Mouse (Mus musculus): ENCODE data around the gene Sstr1. TPM values are rescaled to one million over a fixed set of nuclear protein-coding genes. Genes with fewer than 3 reads are reported as not detected.

Gene Sstr1
- polyA plus RNA-seq, 1 experiment from 2014 or later: 0.06 TPM

DNA sequence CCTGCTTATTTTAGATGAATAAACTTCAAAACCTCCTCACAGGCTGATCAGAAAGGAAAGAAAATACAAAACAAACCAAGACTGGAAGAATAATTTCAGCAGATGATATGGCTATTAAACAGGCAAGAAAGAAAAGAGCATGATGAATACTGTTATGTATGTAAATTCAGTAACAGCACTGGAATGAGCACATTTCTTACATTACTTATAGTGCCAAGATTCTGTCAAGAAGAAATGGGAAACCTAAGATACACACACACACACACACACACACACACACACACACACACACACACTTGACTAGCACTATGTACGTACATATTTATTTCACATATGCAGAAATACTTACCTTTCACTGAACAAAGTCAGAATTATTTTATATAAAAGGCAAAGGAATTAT is 40.3 kb downstream of the Sstr1 start:
- Histone ChIP-seq H3K9me3 (no peaks in the 10 kb centered on the region), H3K4me1 (no peaks in the 10 kb centered on the region), H3K4me3 (no peak overlapping the region), H3K36me3 (replicated peaks) (no peaks in the 10 kb centered on the region), H3K27ac (no peak overlapping the region), H3K27me3 (ENCODE audit: poor library complexity, severe bottlenecking) (no peaks in the 10 kb centered on the region)
- DNase-seq (ENCODE audit: extremely low spot score, low spot score): no peak
- WGBS: 97% methylated on average over 1 of the region's 1 CpGs

Other genes starting within 250 kb of the Sstr1 start
- gene Clec14a, start 57.5 kb downstream of the Sstr1 start, polyA plus RNA-seq (2016; fragmentation: Nextera tagmentation; extraction: Ambion mirVana): 5.4 and 5.5 TPM in 2 replicates

All from forebrain, embryonic 10.5 days (tissue).